Mouse (Mus musculus) liver, postnatal 0 days (tissue): ENCODE measurements at regions not wholly inside any gene's neighbourhood (a gene's known extent, or its start where the extent isn't known, plus 50 kb on each side); places are given as distances from the start of the nearest gene placed in this dataset.

Experiments
- CTCF ChIP-seq: sonication (generic); IDR thresholded peaks from 2 replicates; pipeline ENCODE4 v1.5.1; 2016; ENCODE audit warnings: antibody characterized with exemption, low read depth
- EP300 ChIP-seq: IDR thresholded peaks from 2 replicates; pipeline ENCODE4 v1.6.1; 2016; ENCODE audit warnings: antibody characterized with exemption, low read depth, mild to moderate bottlenecking

DNA sequence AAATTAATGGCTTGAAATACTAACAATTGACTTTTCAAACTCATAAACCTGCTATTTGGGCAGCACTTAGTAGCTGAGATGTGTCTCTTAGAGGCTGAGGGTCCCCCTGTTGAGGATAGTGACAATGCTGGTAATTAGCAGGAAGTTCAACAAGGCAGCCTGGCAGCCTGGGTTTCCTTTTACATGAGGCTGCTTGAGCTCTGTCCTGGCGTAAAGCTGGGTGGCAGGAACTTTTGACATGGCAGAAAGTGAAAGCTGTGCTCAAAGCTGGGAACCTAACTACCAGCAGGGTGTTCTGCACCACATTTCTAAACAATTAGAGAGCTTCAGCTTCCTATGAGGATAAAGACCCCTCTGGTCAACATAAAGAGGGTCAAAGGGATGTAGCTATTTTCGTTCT lies 194.5 kb downstream of the Etaa1 start:
- no peak for TF ChIP-seq CTCF
- no peak for TF ChIP-seq EP300
